In the genomic region with DNA sequence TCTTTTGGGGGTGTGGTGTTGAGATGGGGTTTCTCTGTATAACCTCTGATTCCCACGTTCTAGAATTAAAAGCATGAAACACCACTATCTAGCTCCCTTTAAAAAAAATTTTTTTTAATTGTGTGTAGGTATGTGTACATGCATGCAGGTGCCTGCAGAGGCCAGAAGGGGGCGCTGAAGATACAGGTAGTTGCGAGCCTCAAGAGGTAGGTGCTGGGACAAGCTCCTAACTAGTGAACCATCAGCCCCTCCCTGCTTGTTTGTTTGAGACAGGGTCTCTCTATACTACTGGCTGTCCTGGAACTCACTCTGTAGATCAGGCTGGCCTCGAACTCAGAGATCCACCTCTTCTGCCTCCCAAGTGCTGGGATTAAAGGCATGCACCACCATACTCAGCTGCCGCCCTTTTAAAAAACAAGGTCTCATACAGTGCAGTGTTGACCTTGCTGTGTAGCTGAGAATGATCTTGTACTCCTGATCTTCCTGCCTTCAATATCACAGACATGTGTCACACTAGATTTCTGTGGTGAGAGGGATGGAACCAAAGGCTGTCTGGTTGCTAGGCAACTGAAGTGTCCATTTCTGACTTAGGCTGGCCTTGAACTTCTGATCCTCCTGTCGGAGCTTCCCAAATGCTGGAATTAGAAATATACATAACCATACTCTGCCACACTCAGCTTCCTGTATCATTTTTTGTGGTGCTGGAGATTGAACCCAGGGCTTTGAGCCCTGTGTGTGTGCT, we compare ENCODE assay signal across 10 mouse cellular contexts. TPM values are rescaled to one million over a fixed set of nuclear protein-coding genes. Genes with fewer than 3 reads are reported as not detected.
A peak's percentile ranks its signal among the peaks of the same experiment; 100 is the strongest.
DNase-seq lines count a peak whose midpoint lies in the region; TF ChIP-seq lines count a peak whose summit lies in the region.
"Had no signal": no experiment of that assay in that cellular context is flagged by ENCODE, and none has a peak within 500 bp of the region (broad histone marks: within the 10 kb centered on the region; RNA-seq: fewer than 3 reads in every experiment).

No protein-coding gene starts in this region.

- H3K27me3 ChIP-seq in small intestine, adult 2 months (ENCODE audit: control insufficient read depth, insufficient read depth, low read length), result no peaks in the 10 kb centered on the region
- H3K27me3 ChIP-seq in hindbrain, embryonic 10.5 days (ENCODE audit: insufficient read depth, poor library complexity, severe bottlenecking), result no peaks in the 10 kb centered on the region
- H3K27me3 ChIP-seq: heart, embryonic 15.5 days had no signal

- intact Hi-C loops in left cerebral cortex, postnatal 4 days (cut with DNase I), result no loop called here
- intact Hi-C loops in left cerebral cortex, postnatal 10 days (cut with DNase I), result no loop called here
- intact Hi-C loops in left cerebral cortex, postnatal 14 days (cut with DNase I), result loop anchor here (5.0 kb wide), 2 partner anchors 61 to 161 kb away; no protein-coding TSS in a partner anchor

- H3K9me3 ChIP-seq in hindbrain, embryonic 10.5 days, result no peaks in the 10 kb centered on the region
- H3K9me3 ChIP-seq: heart, embryonic 15.5 days had no signal

- 63% methylated on average over 6 of the region's 6 CpGs for WGBS in small intestine, adult 2 months
- WGBS in hindbrain, embryonic 10.5 days, result 66% methylated on average over 6 of the region's 6 CpGs

- H3K4me1 ChIP-seq in small intestine, adult 2 months (ENCODE audit: control insufficient read depth, insufficient read depth, insufficient read length, low read length), result no peaks in the 10 kb centered on the region; the same call in 1 of the 2 replicates
- H3K4me1 ChIP-seq in hindbrain, embryonic 10.5 days (replicated peaks), result peaks cover 23% of the 10 kb centered on the region

- H3K36me3 ChIP-seq in small intestine, adult 2 months (ENCODE audit: control insufficient read depth, insufficient read depth, low read length), result no peaks in the 10 kb centered on the region
- peaks cover 16% of the 10 kb centered on the region for H3K36me3 ChIP-seq in hindbrain, embryonic 10.5 days

- TF ChIP-seq POLR2A in small intestine, adult 2 months (IDR thresholded peaks at IDR 0.05; ENCODE audit: low read depth, low read length), result no peak

- DNase-seq in left cerebral cortex, postnatal 4 days, result peak; percentile 12
- no peak for DNase-seq in left cerebral cortex, postnatal 10 days (ENCODE audit: extremely low spot score in 1 of 2, low spot score in 2 of 2)
- DNase-seq in ES-CJ7 (ENCODE audit: low read depth, low spot score) (peak; percentile 91), adipocyte (ENCODE audit: low spot score) (peak; percentile 46)
- no peak for DNase-seq in urinary bladder, postnatal 10 days (ENCODE audit: low spot score)
- no peak for DNase-seq in hindbrain, embryonic 10.5 days (ENCODE audit: low spot score)
- no peak for DNase-seq in left cerebral cortex, postnatal 14 days (ENCODE audit: low spot score in 2 of 2)
- DNase-seq: kidney, postnatal 14 days had no signal

- peak; percentile 23; the same call in 1 of the 2 replicates for TF ChIP-seq CTCF in small intestine, adult 2 months (IDR thresholded peaks at IDR 0.05; ENCODE audit: extremely low read depth, insufficient read length, insufficient replicate concordance, low read depth, low read length)

- H3K4me3 ChIP-seq in small intestine, adult 2 months (ENCODE audit: low read depth, low read length), result no peak overlapping the region
- H3K4me3 ChIP-seq in hindbrain, embryonic 10.5 days, result no peak overlapping the region
- H3K4me3 ChIP-seq: heart, embryonic 15.5 days had no signal

- no peak overlapping the region for H3K27ac ChIP-seq in small intestine, adult 2 months (ENCODE audit: insufficient read depth, low read depth, low read length)
- no peak overlapping the region for H3K27ac ChIP-seq in hindbrain, embryonic 10.5 days
- H3K27ac ChIP-seq: heart, embryonic 15.5 days had no signal

RNA-seq across cellular contexts. Expression of gene Hspb1, which starts 13.8 kb away (rescaled TPM):
- total RNA-seq in left cerebral cortex, postnatal 4 days (2021), result 1 to 10 TPM; 3.2 to 3.7 TPM
- total RNA-seq in left cerebral cortex, postnatal 10 days (2021), result 1 to 10 TPM; 4.3 to 4.6 TPM
- polyA plus RNA-seq in small intestine, adult 2 months (2012; rRNA removed), result 91.6 and 121 TPM in 2 replicates
- polyA plus RNA-seq in hindbrain, embryonic 10.5 days (2016; fragmentation: Nextera tagmentation; extraction: Ambion mirVana), result 10.6 and 24.0 TPM in 2 replicates
- 1 to 10 TPM; 6.9 to 9.4 TPM for total RNA-seq in left cerebral cortex, postnatal 14 days (2021)

RNA-seq across cellular contexts. Expression of gene Ywhag, which starts 32.9 kb away (rescaled TPM):
- 1,000 to 10,000 TPM; 1,399 to 1,485 TPM for total RNA-seq in left cerebral cortex, postnatal 4 days (2021)
- 1,000 to 10,000 TPM; 1,621 to 1,667 TPM for total RNA-seq in left cerebral cortex, postnatal 10 days (2021)
- 21.2 and 27.3 TPM in 2 replicates for polyA plus RNA-seq in small intestine, adult 2 months (2012; rRNA removed)
- 274 and 348 TPM in 2 replicates for polyA plus RNA-seq in hindbrain, embryonic 10.5 days (2016; fragmentation: Nextera tagmentation; extraction: Ambion mirVana)
- 1,000 to 10,000 TPM; 1,469 to 1,528 TPM for total RNA-seq in left cerebral cortex, postnatal 14 days (2021)

Comparison
In these comparisons a context has a peak if more than half of its experiments do, and no peak if none do; other contexts are left out.
1. DNase-seq: peak in left cerebral cortex, postnatal 4 days (single experiment), ES-CJ7 (single experiment) and adipocyte (single experiment); none in left cerebral cortex, postnatal 10 days (0 of 2), urinary bladder, postnatal 10 days (single experiment), hindbrain, embryonic 10.5 days (single experiment) and left cerebral cortex, postnatal 14 days (0 of 2).